12 mouse cellular contexts compared by ENCODE assay signal in the genomic region with DNA sequence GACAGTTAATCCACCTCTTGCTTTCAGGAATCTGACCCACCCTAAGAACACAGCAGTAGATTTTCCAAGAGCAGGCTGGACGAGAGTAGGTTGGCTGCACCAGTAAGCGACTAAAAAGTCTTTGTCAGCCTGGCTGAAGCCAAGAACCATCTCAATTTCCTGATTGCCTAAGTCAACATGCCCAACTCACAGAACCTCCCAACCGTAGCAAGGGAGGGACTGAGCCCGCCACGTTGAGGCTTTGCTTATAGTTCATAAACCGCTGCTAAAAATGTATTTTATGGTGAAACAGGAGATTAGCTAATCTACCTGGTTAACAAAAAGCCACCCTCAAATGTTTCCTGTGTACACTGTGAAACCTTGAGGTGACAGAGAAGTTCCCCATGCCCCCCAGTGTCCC.
A peak's percentile ranks its signal among the peaks of the same experiment; 100 is the strongest.
DNase-seq lines count a peak whose midpoint lies in the region; ATAC-seq and TF ChIP-seq lines count a peak whose summit lies in the region.
"Had no signal": no experiment of that assay in that cellular context is flagged by ENCODE, and none has a peak within 500 bp of the region (broad histone marks: within the 10 kb centered on the region; RNA-seq: fewer than 3 reads in every experiment).

No protein-coding gene starts in this region.

- WGBS in kidney, embryonic 14.5 days, result 39% methylated on average over 6 of the region's 6 CpGs
- 44% methylated on average over 6 of the region's 6 CpGs for WGBS in thymus, adult 2 months
- 48% methylated on average over 6 of the region's 6 CpGs for WGBS in stomach, embryonic 16.5 days

- no peak overlapping the region for H3K27ac ChIP-seq in kidney, embryonic 14.5 days (ENCODE audit: low read depth, low read length)
- peak overlapping the region; percentile 12; the same call in 1 of the 2 replicates for H3K27ac ChIP-seq in thymus, adult 2 months (ENCODE audit: control insufficient read depth, insufficient read depth, low read length)
- H3K27ac ChIP-seq in stomach, embryonic 16.5 days (ENCODE audit: low read length), result peak overlapping the region; percentile 2; the same call in 1 of the 2 replicates
- H3K27ac ChIP-seq: embryonic facial prominence, embryonic 15.5 days; hindbrain, postnatal 0 days had no signal

- peaks cover 13% of the 10 kb centered on the region; the same call in 1 of the 2 replicates for H3K4me1 ChIP-seq in kidney, embryonic 14.5 days (ENCODE audit: control insufficient read depth, insufficient read depth, low read length)
- peaks cover 15% of the 10 kb centered on the region for H3K4me1 ChIP-seq in thymus, adult 2 months (replicated peaks; ENCODE audit: control insufficient read depth, insufficient read depth, low read length)
- peaks cover 19% of the 10 kb centered on the region for H3K4me1 ChIP-seq in stomach, embryonic 16.5 days (ENCODE audit: control insufficient read depth, insufficient read depth, low read length)

- no peaks in the 10 kb centered on the region for H3K9me3 ChIP-seq in kidney, embryonic 14.5 days (ENCODE audit: control insufficient read depth, low read length)
- no peaks in the 10 kb centered on the region for H3K9me3 ChIP-seq in stomach, embryonic 16.5 days (replicated peaks; ENCODE audit: control insufficient read depth, low read length)
- H3K9me3 ChIP-seq: embryonic facial prominence, embryonic 15.5 days had no signal

- no peaks in the 10 kb centered on the region for H3K36me3 ChIP-seq in kidney, embryonic 14.5 days (ENCODE audit: control insufficient read depth, insufficient read depth, low read length)
- no peaks in the 10 kb centered on the region for H3K36me3 ChIP-seq in thymus, adult 2 months (ENCODE audit: control insufficient read depth, insufficient read depth, low read length)
- H3K36me3 ChIP-seq in stomach, embryonic 16.5 days (ENCODE audit: control insufficient read depth, insufficient read depth, low read length), result no peaks in the 10 kb centered on the region
- H3K36me3 ChIP-seq: embryonic facial prominence, embryonic 15.5 days had no signal

- H3K4me3 ChIP-seq in kidney, embryonic 14.5 days (ENCODE audit: low read length), result no peak overlapping the region
- no peak overlapping the region for H3K4me3 ChIP-seq in thymus, adult 2 months (ENCODE audit: control insufficient read depth, insufficient read depth, low read length)
- no peak overlapping the region for H3K4me3 ChIP-seq in stomach, embryonic 16.5 days (replicated peaks; ENCODE audit: low read length)
- H3K4me3 ChIP-seq: embryonic facial prominence, embryonic 15.5 days had no signal

- H3K27me3 ChIP-seq in kidney, embryonic 14.5 days (ENCODE audit: control insufficient read depth, insufficient read depth, low read length), result no peaks in the 10 kb centered on the region
- H3K27me3 ChIP-seq in thymus, adult 2 months (ENCODE audit: control insufficient read depth, insufficient read depth, low read length), result no peaks in the 10 kb centered on the region
- H3K27me3 ChIP-seq in stomach, embryonic 16.5 days (ENCODE audit: control insufficient read depth, insufficient read depth, low read length), result no peaks in the 10 kb centered on the region
- H3K27me3 ChIP-seq: embryonic facial prominence, embryonic 15.5 days had no signal

- H3K4me2 ChIP-seq in kidney, embryonic 14.5 days (replicated peaks; ENCODE audit: low read depth, low read length), result no peak overlapping the region
- no peak overlapping the region for H3K4me2 ChIP-seq in stomach, embryonic 16.5 days (ENCODE audit: low read depth, low read length)
- H3K4me2 ChIP-seq: embryonic facial prominence, embryonic 15.5 days had no signal

- no peak overlapping the region for H3K9ac ChIP-seq in kidney, embryonic 14.5 days (ENCODE audit: low read depth, low read length)
- no peak overlapping the region for H3K9ac ChIP-seq in stomach, embryonic 16.5 days (ENCODE audit: low read length)
- H3K9ac ChIP-seq: embryonic facial prominence, embryonic 15.5 days had no signal

- no peak for DNase-seq in kidney, postnatal 14 days
- no peak for DNase-seq in thymus, adult 2 months
- no peak for DNase-seq in thymus, postnatal 14 days
- DNase-seq in induced T-regulatory cell, adult 2 months (ENCODE audit: low read depth), result peak; percentile 71
- DNase-seq in embryo, embryonic 11 days, result no peak
- DNase-seq in cerebellum, postnatal 14 days, result no peak
- DNase-seq: cerebellum, adult 8-10 months; lung, postnatal 14 days had no signal

- no peak for TF ChIP-seq POLR2A in thymus, adult 2 months (IDR thresholded peaks at IDR 0.05; ENCODE audit: control insufficient read depth, extremely low read depth, insufficient read depth, low read length, poor library complexity)

- ATAC-seq in kidney, embryonic 14.5 days (ENCODE audit: low FRiP score, low TSS enrichment), result peak; percentile 50; the same call in 1 of the 2 replicates
- ATAC-seq in stomach, embryonic 16.5 days (ENCODE audit: insufficient read depth, low FRiP score), result peak; percentile 74
- ATAC-seq: hindbrain, postnatal 0 days had no signal

- no peak for TF ChIP-seq CTCF in thymus, adult 2 months (IDR thresholded peaks at IDR 0.05; ENCODE audit: borderline replicate concordance, control insufficient read depth, extremely low read depth, insufficient read depth, low read length, poor library complexity)
